Mouse (Mus musculus): Measurements from ENCODE around the gene Dhx30.

GRCm38 (mm10) chr9:110084201-110084964, 33.2 kb downstream of the Dhx30 start:
- no peak for TF ChIP-seq CTCF (IDR thresholded peaks at IDR 0.05; ENCODE audit: low read depth)
- no peak for TF ChIP-seq EP300 (optimal IDR thresholded peaks at IDR 0.05)
